Mouse (Mus musculus): ENCODE results near the gene Arpp19. TPM values are rescaled to one million over a fixed set of nuclear protein-coding genes. Genes with fewer than 3 reads are reported as not detected.
A peak's percentile ranks its signal among the peaks of the same experiment; 100 is the strongest.

Gene Arpp19
- polyA plus RNA-seq, 1 experiment: 16.1 TPM

DNA sequence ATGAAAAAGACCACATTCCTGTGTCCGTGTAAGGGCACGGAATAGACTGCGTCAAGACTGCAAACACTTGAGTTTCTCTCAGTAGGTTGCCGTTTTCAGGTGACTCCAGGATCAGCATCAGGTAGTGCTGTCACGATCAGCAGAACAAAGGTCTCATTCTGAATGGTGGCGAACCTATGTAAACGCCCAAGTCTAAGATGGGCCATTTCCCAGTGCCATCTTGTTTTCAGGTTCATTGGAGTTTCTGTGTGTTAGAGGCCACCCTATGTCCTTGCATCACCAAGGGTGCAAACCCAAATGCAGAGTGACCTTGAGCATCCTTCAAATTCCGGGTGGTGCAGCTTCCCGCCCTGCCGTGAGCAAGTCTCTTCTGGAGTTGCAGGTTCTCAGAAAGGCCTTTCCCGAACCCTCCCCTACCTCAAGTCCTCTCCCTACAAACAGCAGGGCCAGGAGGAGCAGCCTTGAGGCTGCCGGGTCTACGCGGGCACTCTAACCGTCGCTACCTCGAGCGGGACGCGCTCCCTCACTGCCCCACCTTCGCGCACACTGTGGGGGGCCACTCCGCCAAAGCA, 33.1 kb downstream of the Arpp19 start, which contains the start of gene Myo5a:
TSS of gene Myo5a (plus strand) at position 559 of the 572 bp plus-strand sequence.
- DNase-seq: peak; percentile 2
- Histone ChIP-seq H3K4me1 (replicated peaks; ENCODE audit: control insufficient read depth, insufficient read depth, low read length) (peaks cover 9% of the 10 kb centered on the region; the same call in 1 of the 2 replicates), H3K4me3 (ENCODE audit: control insufficient read depth, insufficient read depth, low read length) (peak within 1 kb of the TSS; percentile 89), H3K27me3 (ENCODE audit: control insufficient read depth, insufficient read depth, low read length) (no peaks in the 10 kb centered on the region), H3K36me3 (ENCODE audit: control insufficient read depth, insufficient read depth, low read length) (no peaks in the 10 kb centered on the region), H3K27ac (ENCODE audit: control insufficient read depth, insufficient read depth, low read length) (no peak within 1 kb of the TSS)
- WGBS: 32% methylated on average over 23 of the region's 23 CpGs
- TF ChIP-seq POLR2A (IDR thresholded peaks at IDR 0.05; ENCODE audit: control insufficient read depth, extremely low read depth, insufficient read depth, low read length, poor library complexity) (no peak), CTCF (IDR thresholded peaks at IDR 0.05; ENCODE audit: borderline replicate concordance, control insufficient read depth, extremely low read depth, insufficient read depth, low read length, poor library complexity) (no peak)

DNA sequence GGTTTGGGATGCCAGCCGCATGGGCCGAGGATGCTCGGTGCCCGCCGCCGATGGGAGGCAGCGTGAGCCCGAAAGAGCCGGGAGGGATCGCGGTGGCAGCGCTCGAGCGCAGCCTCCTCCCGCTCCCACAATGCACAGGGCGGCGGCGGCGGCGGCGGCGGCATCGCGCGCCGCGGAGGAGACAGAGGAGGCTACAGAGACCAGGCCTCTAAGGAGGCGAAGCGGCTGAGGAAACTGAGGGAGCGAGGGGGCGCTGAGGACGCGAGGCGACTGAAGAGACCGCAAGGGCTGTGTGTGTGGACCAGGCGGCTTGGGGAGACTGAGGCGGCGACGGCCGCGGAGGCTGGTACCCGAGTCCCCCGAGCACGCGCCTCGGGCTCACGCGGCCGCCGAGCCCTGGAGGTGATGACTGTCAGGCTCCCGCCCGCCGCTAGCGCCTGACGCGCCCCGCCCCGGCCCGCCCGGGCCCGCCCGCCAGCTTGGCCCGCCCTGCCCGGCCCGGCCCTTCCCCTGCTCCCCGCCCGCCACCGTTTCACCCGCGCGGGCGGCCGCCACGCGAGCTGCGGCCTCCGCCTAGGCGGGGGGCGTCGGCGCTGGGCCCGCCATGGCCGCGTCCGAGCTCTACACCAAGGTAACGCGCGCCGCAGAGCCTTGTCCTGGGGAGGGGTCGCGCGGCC, 33.8 kb downstream of the Arpp19 start:
- TF ChIP-seq CTCF (IDR thresholded peaks at IDR 0.05; ENCODE audit: borderline replicate concordance, control insufficient read depth, extremely low read depth, insufficient read depth, low read length, poor library complexity) (no peak; the same call in 1 of the 2 replicates), POLR2A (IDR thresholded peaks at IDR 0.05; ENCODE audit: control insufficient read depth, extremely low read depth, insufficient read depth, low read length, poor library complexity) (0 out of 2 replicates have a peak, but pooled peaks have one; percentile 34)
- peak overlapping the region; percentile 89 for H3K4me3 ChIP-seq (ENCODE audit: control insufficient read depth, insufficient read depth, low read length)
- peaks cover 9% of the 10 kb centered on the region; the same call in 1 of the 2 replicates for H3K4me1 ChIP-seq (replicated peaks; ENCODE audit: control insufficient read depth, insufficient read depth, low read length)
- no peak overlapping the region for H3K27ac ChIP-seq (ENCODE audit: control insufficient read depth, insufficient read depth, low read length)
- 3% methylated on average over 66 of the region's 92 CpGs for WGBS
- no peaks in the 10 kb centered on the region for H3K27me3 ChIP-seq (ENCODE audit: control insufficient read depth, insufficient read depth, low read length)
- peak; percentile 74 for DNase-seq
- H3K36me3 ChIP-seq (ENCODE audit: control insufficient read depth, insufficient read depth, low read length): no peaks in the 10 kb centered on the region

DNA sequence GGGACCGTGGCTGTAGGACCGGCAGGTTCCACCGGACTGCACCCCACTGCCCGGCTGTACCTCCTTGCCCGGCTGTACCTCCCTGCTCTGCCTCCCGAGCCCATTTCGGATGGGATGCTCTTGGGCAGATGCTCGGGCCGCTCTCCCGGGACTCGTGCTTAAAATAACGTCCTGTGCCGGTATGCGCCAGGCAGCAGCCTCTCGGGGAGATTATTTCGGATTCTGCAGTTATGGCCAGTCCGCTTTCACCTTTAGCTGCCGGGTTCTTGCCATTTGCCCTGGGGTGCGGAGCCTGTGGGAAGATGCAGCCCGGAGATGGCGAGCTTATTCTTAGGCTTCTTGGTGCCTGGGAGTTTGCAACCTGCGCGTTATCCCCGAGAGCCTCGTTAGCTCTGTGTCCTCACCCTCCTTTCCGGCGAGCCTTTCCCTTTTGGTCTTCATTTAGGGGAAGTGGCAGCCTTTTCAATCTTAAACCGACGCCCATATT, 34.3 kb downstream of the Arpp19 start:
- Histone ChIP-seq H3K36me3 (ENCODE audit: control insufficient read depth, insufficient read depth, low read length) (no peaks in the 10 kb centered on the region), H3K4me3 (ENCODE audit: control insufficient read depth, insufficient read depth, low read length) (peak overlapping the region; percentile 89), H3K27me3 (ENCODE audit: control insufficient read depth, insufficient read depth, low read length) (no peaks in the 10 kb centered on the region), H3K27ac (ENCODE audit: control insufficient read depth, insufficient read depth, low read length) (no peak overlapping the region), H3K4me1 (replicated peaks; ENCODE audit: control insufficient read depth, insufficient read depth, low read length) (peaks cover 9% of the 10 kb centered on the region; the same call in 1 of the 2 replicates)
- under 1% methylated on average over 29 of the region's 29 CpGs for WGBS
- no peak for TF ChIP-seq POLR2A (IDR thresholded peaks at IDR 0.05; ENCODE audit: control insufficient read depth, extremely low read depth, insufficient read depth, low read length, poor library complexity)
- TF ChIP-seq CTCF (IDR thresholded peaks at IDR 0.05; ENCODE audit: borderline replicate concordance, control insufficient read depth, extremely low read depth, insufficient read depth, low read length, poor library complexity): no peak
- DNase-seq: no peak

DNA sequence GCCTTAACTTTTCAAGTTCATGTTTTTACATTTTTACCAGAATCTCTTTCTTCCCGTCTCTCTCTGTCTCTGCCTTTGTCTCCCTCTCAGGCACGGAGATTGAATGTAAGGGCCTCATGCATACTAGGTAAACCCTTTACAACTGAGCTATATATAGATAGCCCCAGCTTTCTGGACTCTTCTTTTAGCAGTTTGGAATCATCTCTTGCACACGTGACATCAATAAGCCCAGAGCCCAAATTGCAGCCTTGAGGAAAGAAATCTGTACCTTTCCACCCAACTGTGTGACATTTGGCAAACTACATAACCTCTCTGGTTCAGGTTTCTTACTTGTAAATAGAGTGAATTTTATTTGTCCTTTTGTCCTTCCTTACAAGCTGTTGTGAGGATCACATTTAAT, 34.9 kb downstream of the Arpp19 start:
- Histone ChIP-seq H3K27me3 (ENCODE audit: control insufficient read depth, insufficient read depth, low read length) (no peaks in the 10 kb centered on the region), H3K4me3 (ENCODE audit: control insufficient read depth, insufficient read depth, low read length) (no peak overlapping the region), H3K27ac (ENCODE audit: control insufficient read depth, insufficient read depth, low read length) (no peak overlapping the region)

DNA sequence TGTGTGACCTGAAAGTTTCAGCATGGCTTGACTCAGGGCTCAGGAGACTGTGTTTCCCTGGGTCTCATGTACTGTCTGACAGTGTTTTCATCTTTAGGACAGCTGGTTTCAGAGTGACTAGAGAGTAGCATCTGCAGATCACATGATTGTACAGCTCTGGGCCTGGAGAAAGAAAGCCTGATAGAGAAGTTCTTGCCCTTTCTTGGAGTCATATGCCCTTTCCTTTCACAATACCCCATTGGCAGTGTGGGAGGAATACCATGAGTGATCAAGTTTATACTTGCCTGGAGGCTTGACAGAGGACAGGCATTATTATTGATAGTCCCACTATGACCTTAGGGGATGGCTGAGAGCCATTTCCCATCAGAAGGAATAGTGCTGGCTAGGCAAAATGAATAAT, 39.8 kb downstream of the Arpp19 start:
- Histone ChIP-seq H3K27me3 (ENCODE audit: control insufficient read depth, insufficient read depth, low read length) (no peaks in the 10 kb centered on the region), H3K4me1 (replicated peaks; ENCODE audit: control insufficient read depth, insufficient read depth, low read length) (no peaks in the 10 kb centered on the region), H3K27ac (ENCODE audit: control insufficient read depth, insufficient read depth, low read length) (no peak overlapping the region), H3K4me3 (ENCODE audit: control insufficient read depth, insufficient read depth, low read length) (no peak overlapping the region), H3K36me3 (ENCODE audit: control insufficient read depth, insufficient read depth, low read length) (no peaks in the 10 kb centered on the region)
- TF ChIP-seq CTCF (IDR thresholded peaks at IDR 0.05; ENCODE audit: borderline replicate concordance, control insufficient read depth, extremely low read depth, insufficient read depth, low read length, poor library complexity): no peak
- TF ChIP-seq POLR2A (IDR thresholded peaks at IDR 0.05; ENCODE audit: control insufficient read depth, extremely low read depth, insufficient read depth, low read length, poor library complexity): no peak
- DNase-seq: no peak

More for the DNA sequence above, 34.9 kb downstream of the Arpp19 start:
- WGBS: 64% methylated on average over 3 of the region's 3 CpGs
- no peak for TF ChIP-seq CTCF (IDR thresholded peaks at IDR 0.05; ENCODE audit: borderline replicate concordance, control insufficient read depth, extremely low read depth, insufficient read depth, low read length, poor library complexity)
- no peak for TF ChIP-seq POLR2A (IDR thresholded peaks at IDR 0.05; ENCODE audit: control insufficient read depth, extremely low read depth, insufficient read depth, low read length, poor library complexity)
- H3K36me3 ChIP-seq (ENCODE audit: control insufficient read depth, insufficient read depth, low read length): no peaks in the 10 kb centered on the region
- peaks cover 9% of the 10 kb centered on the region; the same call in 1 of the 2 replicates for H3K4me1 ChIP-seq (replicated peaks; ENCODE audit: control insufficient read depth, insufficient read depth, low read length)
- no peak for DNase-seq

DNA sequence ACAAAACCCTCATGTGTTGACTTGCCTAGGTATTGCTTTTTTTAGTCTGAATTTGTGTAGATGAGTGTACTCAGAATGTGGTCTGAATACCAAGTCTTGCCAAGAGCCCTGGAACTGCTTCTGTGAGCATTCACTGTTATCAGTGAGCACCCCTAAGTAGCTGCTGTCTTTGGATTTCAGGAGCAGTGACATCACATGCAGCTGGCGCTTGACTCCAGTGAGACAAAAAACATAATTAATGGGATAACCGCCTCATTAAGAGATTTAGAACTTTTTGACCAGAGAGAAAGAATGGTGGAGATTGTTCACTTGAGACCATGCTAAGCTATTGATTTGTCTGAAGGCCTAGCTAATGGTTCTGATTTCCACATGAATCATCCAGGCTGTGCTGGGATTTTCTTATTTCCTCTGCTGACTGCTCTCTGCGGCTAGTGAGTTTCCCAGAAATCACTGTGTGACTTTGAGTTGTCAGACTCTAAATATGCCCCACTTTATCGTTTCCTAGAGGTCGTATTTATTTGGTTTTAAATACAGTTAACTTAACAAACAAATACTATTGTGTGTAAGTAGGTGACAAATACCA, 47.9 kb downstream of the Arpp19 start:
- Histone ChIP-seq H3K4me1 (replicated peaks; ENCODE audit: control insufficient read depth, insufficient read depth, low read length) (no peaks in the 10 kb centered on the region), H3K27ac (ENCODE audit: control insufficient read depth, insufficient read depth, low read length) (no peak overlapping the region), H3K4me3 (ENCODE audit: control insufficient read depth, insufficient read depth, low read length) (no peak overlapping the region), H3K36me3 (ENCODE audit: control insufficient read depth, insufficient read depth, low read length) (no peaks in the 10 kb centered on the region), H3K27me3 (ENCODE audit: control insufficient read depth, insufficient read depth, low read length) (no peaks in the 10 kb centered on the region)
- WGBS: 97% methylated on average over 5 of the region's 5 CpGs
- DNase-seq: no peak
- no peak for TF ChIP-seq CTCF (IDR thresholded peaks at IDR 0.05; ENCODE audit: borderline replicate concordance, control insufficient read depth, extremely low read depth, insufficient read depth, low read length, poor library complexity)
- no peak for TF ChIP-seq POLR2A (IDR thresholded peaks at IDR 0.05; ENCODE audit: control insufficient read depth, extremely low read depth, insufficient read depth, low read length, poor library complexity)

All from thymus, adult 2 months (tissue).